Mouse (Mus musculus): ENCODE results near the gene Prdm1. TPM values are rescaled to one million over a fixed set of nuclear protein-coding genes. Genes with fewer than 3 reads are reported as not detected.

The Prdm1 gene
- polyA plus RNA-seq, 1 experiment from 2014 or later: 0.93 TPM

DNA sequence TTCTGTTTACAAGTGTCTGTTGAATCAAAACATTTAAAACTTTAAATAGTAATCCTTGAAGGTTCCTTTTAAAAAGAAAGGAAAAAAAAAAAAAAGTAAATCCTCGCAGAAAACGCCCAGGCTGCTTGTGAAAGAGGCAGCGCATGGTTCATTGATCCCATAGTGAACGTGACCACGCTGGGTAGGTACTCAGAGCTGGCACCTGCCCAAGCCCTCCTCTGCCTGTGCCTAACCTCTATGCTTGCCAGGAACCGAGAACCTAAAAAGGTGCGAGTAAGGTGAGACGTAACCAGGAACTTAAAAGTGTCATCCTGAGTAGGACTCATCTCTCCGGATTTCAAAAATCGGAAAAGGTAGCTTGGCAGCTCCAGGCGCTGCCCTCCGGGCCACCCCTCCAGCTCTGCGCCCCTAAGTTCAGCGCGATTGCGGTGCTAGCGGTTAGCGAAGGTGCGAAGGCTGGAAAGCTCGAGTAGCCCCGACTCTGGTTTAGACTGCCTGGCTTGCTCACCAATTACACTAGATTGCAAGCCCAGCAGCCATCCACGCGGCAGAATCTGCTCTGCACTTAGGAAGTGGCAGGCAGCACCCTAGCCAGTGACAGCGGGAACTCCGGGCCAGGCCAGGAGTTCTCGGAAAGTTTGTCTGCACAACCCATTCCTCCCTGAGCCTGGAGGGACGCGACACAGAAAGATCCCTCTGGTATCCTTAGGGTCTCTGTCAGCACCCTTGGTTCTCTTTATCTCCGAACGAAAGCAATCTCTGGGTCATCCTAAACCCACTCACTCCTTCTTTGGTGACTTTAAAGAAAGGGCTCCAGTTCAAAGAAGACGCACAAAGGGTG, 1.3 kb downstream of the Prdm1 start:
- H3K4me3 ChIP-seq: peak overlapping the region; percentile 26
- peaks cover 57% of the 10 kb centered on the region for H3K27me3 ChIP-seq
- no peak overlapping the region for H3K9ac ChIP-seq
- H3K4me2 ChIP-seq: peak overlapping the region; percentile 54
- no peak overlapping the region for H3K27ac ChIP-seq (replicated peaks)
- no peaks in the 10 kb centered on the region for H3K9me3 ChIP-seq
- peaks cover 20% of the 10 kb centered on the region for H3K4me1 ChIP-seq (replicated peaks)
- WGBS: under 1% methylated on average over 31 of the region's 31 CpGs
- 0 out of 2 replicates have a peak, but pooled peaks have one; percentile 3 for ATAC-seq (ENCODE audit: low read depth)
- H3K36me3 ChIP-seq: no peaks in the 10 kb centered on the region

- H3K27ac ChIP-seq (replicated peaks): no peak overlapping the region
- H3K4me1 ChIP-seq (replicated peaks): no peaks in the 10 kb centered on the region
- H3K27me3 ChIP-seq: peaks cover 8% of the 10 kb centered on the region
- H3K9ac ChIP-seq: no peak overlapping the region
- no peak for ATAC-seq (ENCODE audit: low read depth)
- no peaks in the 10 kb centered on the region for H3K36me3 ChIP-seq
- H3K9me3 ChIP-seq: no peaks in the 10 kb centered on the region
- 32% methylated on average over 6 of the region's 6 CpGs for WGBS
- H3K4me2 ChIP-seq: no peak overlapping the region
- H3K4me3 ChIP-seq: no peak overlapping the region
Observed at GRCm38 (mm10) chr10:44520189-44520588, 8.1 kb downstream of the Prdm1 start.

GRCm38 (mm10) chr10:44518631-44519030, 9.7 kb downstream of the Prdm1 start:
- ATAC-seq (ENCODE audit: low read depth): no peak
- Histone ChIP-seq H3K9ac (no peak overlapping the region), H3K4me3 (no peak overlapping the region), H3K4me2 (no peak overlapping the region), H3K27me3 (no peaks in the 10 kb centered on the region), H3K36me3 (no peaks in the 10 kb centered on the region), H3K9me3 (no peaks in the 10 kb centered on the region), H3K27ac (replicated peaks) (no peak overlapping the region), H3K4me1 (replicated peaks) (no peaks in the 10 kb centered on the region)
- 74% methylated on average over 7 of the region's 7 CpGs for WGBS

DNA sequence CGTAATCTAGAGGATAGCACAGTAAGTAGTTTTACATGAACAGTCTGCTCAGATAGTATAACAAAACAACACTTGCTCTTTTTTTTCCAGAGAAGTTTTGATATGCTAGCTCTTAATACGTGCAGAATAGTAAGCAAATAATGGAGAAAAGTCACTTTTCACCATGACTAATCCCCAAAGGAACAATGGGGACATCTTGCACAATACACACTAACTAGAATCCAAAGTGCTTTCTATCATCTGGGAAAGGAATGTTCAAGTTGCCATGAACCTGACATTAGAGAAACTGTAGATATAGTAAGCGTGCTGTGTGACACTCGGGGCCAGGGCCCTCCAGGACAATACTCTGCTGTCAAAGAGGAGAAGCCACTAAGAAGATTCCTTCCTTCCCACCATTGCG, 15.2 kb downstream of the Prdm1 start:
- H3K4me1 ChIP-seq (replicated peaks): no peaks in the 10 kb centered on the region
- WGBS: 89% methylated on average over 5 of the region's 5 CpGs
- no peak overlapping the region for H3K9ac ChIP-seq
- no peaks in the 10 kb centered on the region for H3K9me3 ChIP-seq
- H3K27ac ChIP-seq (replicated peaks): no peak overlapping the region
- no peaks in the 10 kb centered on the region for H3K36me3 ChIP-seq
- ATAC-seq (ENCODE audit: low read depth): no peak
- no peaks in the 10 kb centered on the region for H3K27me3 ChIP-seq
- no peak overlapping the region for H3K4me2 ChIP-seq
- no peak overlapping the region for H3K4me3 ChIP-seq

DNA sequence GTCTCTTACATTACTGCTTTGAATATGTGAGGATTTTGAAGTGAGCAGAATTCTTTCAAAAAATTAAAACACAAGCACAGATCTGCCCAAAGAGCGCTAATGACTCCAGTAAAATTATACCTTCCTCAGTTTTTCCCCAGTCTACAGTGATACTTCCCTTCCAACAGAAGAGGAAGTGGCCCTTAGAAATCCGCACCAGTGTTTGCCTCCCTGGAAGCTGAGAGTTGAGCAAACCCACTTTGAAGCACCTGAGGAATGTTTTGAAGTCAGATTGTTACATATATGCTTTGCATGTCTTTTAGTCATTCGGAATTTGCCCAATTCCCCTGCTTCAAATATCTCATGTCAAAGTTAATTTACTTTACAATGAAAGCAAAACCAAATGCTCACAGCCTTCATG, 17.3 kb downstream of the Prdm1 start:
- 89% methylated on average over 3 of the region's 3 CpGs for WGBS
- no peak overlapping the region for H3K27ac ChIP-seq (replicated peaks)
- H3K9me3 ChIP-seq: no peaks in the 10 kb centered on the region
- H3K36me3 ChIP-seq: no peaks in the 10 kb centered on the region
- no peaks in the 10 kb centered on the region for H3K27me3 ChIP-seq
- H3K9ac ChIP-seq: no peak overlapping the region
- H3K4me2 ChIP-seq: no peak overlapping the region
- no peak for ATAC-seq (ENCODE audit: low read depth)
- no peak overlapping the region for H3K4me3 ChIP-seq
- H3K4me1 ChIP-seq (replicated peaks): no peaks in the 10 kb centered on the region

- Histone ChIP-seq H3K4me3 (no peak overlapping the region), H3K27me3 (no peaks in the 10 kb centered on the region), H3K9me3 (no peaks in the 10 kb centered on the region), H3K9ac (no peak overlapping the region), H3K4me2 (no peak overlapping the region), H3K36me3 (no peaks in the 10 kb centered on the region), H3K27ac (replicated peaks) (no peak overlapping the region), H3K4me1 (replicated peaks) (no peaks in the 10 kb centered on the region)
- ATAC-seq (ENCODE audit: low read depth): no peak
- 95% methylated on average over 7 of the region's 7 CpGs for WGBS
Observed at GRCm38 (mm10) chr10:44508649-44509048, 19.7 kb downstream of the Prdm1 start.

- H3K4me2 ChIP-seq: no peak overlapping the region
- H3K4me3 ChIP-seq: no peak overlapping the region
- WGBS: 57% methylated on average over 2 of the region's 2 CpGs
- H3K9ac ChIP-seq: no peak overlapping the region
- H3K9me3 ChIP-seq: no peaks in the 10 kb centered on the region
- no peaks in the 10 kb centered on the region for H3K27me3 ChIP-seq
- ATAC-seq (ENCODE audit: low read depth): no peak
- H3K4me1 ChIP-seq (replicated peaks): no peaks in the 10 kb centered on the region
- no peak overlapping the region for H3K27ac ChIP-seq (replicated peaks)
- no peaks in the 10 kb centered on the region for H3K36me3 ChIP-seq
Observed at GRCm38 (mm10) chr10:44507984-44508383, 20.3 kb downstream of the Prdm1 start.

- Histone ChIP-seq H3K36me3 (no peaks in the 10 kb centered on the region), H3K4me2 (no peak overlapping the region), H3K4me3 (no peak overlapping the region), H3K4me1 (replicated peaks) (peaks cover 10% of the 10 kb centered on the region), H3K27me3 (no peaks in the 10 kb centered on the region), H3K9ac (no peak overlapping the region), H3K27ac (replicated peaks) (no peak overlapping the region), H3K9me3 (no peaks in the 10 kb centered on the region)
- no peak for ATAC-seq (ENCODE audit: low read depth)
- WGBS: 83% methylated on average over 13 of the region's 13 CpGs
Observed at GRCm38 (mm10) chr10:44502891-44503290, 25.4 kb downstream of the Prdm1 start.

- H3K4me3 ChIP-seq: no peak overlapping the region
- peak overlapping the region; percentile 31 for H3K4me2 ChIP-seq
- WGBS: 31% methylated on average over 15 of the region's 15 CpGs
Observed at GRCm38 (mm10) chr10:44499897-44500519, 28.3 kb downstream of the Prdm1 start.

GRCm38 (mm10) chr10:44493818-44494492, 34.3 kb downstream of the Prdm1 start:
- Histone ChIP-seq H3K4me1 (replicated peaks) (peaks cover 8% of the 10 kb centered on the region), H3K36me3 (no peaks in the 10 kb centered on the region), H3K9me3 (no peaks in the 10 kb centered on the region), H3K9ac (no peak overlapping the region), H3K4me3 (no peak overlapping the region), H3K4me2 (no peak overlapping the region), H3K27ac (replicated peaks) (no peak overlapping the region), H3K27me3 (no peaks in the 10 kb centered on the region)
- WGBS: 72% methylated on average over 15 of the region's 15 CpGs
- no peak for ATAC-seq (ENCODE audit: low read depth)

More at GRCm38 (mm10) chr10:44499897-44500519, 28.3 kb downstream of the Prdm1 start:
- Histone ChIP-seq H3K9me3 (no peaks in the 10 kb centered on the region), H3K27ac (replicated peaks) (no peak overlapping the region), H3K27me3 (no peaks in the 10 kb centered on the region), H3K4me1 (replicated peaks) (peaks cover 10% of the 10 kb centered on the region), H3K9ac (no peak overlapping the region), H3K36me3 (no peaks in the 10 kb centered on the region)
- peak; percentile 27; the same call in 1 of the 2 replicates for ATAC-seq (ENCODE audit: low read depth)

DNA sequence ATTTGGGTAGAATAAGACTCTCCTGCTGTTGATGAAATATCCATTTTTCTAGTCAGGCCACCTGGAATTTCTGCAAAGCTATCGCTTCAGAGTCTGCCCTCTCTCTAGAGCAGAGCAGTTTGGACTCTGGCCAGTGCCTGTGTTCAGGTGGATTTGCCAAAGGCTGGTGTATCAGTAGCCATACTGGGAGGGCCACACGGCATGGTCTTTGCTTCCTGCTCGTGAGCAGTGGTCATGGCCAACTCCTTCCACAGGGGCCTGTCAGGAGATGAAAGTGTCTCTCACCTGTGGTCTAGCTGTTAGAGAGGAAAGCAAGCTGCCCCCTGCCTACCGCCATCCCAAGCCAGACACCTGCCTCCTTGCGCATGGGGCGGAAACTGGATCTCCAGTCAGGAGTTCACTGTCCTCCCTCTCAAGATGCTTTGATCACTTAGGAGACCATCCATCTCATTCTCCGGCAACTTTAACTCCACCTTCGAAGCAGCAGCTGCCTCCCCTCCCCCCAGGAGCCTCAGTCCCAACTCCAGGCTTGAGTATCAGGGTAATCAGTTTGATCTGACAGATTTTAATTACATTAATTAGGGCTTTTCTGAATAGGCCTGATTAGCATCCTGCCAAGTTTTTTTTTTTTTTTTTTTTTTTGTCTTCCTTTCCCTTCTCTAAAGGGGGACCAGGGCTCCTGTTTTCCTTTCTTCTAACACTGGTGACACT, 35.3 kb downstream of the Prdm1 start:
- Histone ChIP-seq H3K4me3 (no peak overlapping the region), H3K27ac (replicated peaks) (no peak overlapping the region), H3K4me1 (replicated peaks) (peaks cover 8% of the 10 kb centered on the region), H3K4me2 (no peak overlapping the region), H3K9me3 (no peaks in the 10 kb centered on the region), H3K27me3 (no peaks in the 10 kb centered on the region), H3K36me3 (no peaks in the 10 kb centered on the region), H3K9ac (no peak overlapping the region)
- WGBS: 64% methylated on average over 8 of the region's 8 CpGs
- peak; percentile 32; the same call in 1 of the 2 replicates for ATAC-seq (ENCODE audit: low read depth)

All from neural tube, embryonic 13.5 days (tissue).